Mouse (Mus musculus) frontal cortex, postnatal 10 days (tissue): ENCODE measurements around the gene Rassf5.

Experiments
- DNase-seq, 2 experiments: peaks; one replicate each; pipeline ENCODE4 v3.0.0; 2022; ENCODE audit warnings: low spot score in 2 of 2, mixed read lengths in 1 of 2

Rassf5 gene

GRCm38 (mm10) chr1:131208800-131209199, 36.3 kb downstream of the Rassf5 start:
- DNase-seq, result no peak

GRCm38 (mm10) chr1:131208081-131208480, 37.0 kb downstream of the Rassf5 start:
- no peak for DNase-seq

DNA sequence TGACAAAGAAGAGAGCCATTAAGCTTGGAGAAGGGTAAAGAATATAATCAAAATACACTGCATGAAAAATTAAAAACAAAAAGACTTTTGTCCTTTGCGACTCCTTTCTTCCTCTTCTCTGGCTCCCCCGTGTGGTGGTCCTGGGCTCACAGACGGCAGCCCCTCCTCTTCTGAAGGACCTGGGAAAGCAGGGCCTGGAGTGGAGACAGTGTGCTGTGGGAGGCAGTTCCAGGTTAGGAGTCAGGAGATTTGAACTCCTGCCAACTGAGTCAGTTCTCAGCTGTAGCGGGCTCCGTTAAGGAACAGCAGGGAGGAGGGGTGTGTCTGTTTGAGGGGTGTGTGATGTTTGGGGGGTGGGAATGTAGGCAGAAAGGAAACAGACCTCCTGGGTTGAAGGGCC, 37.5 kb downstream of the Rassf5 start:
- DNase-seq, result peak in 1 of 2 experiments; percentile 57

DNA sequence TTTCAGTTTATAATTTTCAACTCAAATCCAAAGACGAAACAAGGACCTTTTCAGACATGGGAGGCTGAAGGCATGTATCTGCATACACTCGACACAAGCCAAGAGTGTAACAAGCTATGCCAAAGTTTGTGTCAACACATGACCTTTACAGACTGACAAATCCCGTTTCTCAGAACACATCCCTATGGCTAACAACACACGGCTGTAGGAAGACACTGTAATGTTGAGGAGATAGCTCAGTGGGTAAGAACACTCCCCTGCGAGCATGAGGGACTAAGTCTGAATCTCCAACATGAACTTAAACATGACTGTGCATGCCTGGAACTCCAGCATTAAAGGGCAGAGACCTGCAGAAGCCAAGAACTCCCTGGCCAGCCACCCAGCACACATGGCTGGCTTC, 38.7 kb downstream of the Rassf5 start:
- DNase-seq, result no peak

DNA sequence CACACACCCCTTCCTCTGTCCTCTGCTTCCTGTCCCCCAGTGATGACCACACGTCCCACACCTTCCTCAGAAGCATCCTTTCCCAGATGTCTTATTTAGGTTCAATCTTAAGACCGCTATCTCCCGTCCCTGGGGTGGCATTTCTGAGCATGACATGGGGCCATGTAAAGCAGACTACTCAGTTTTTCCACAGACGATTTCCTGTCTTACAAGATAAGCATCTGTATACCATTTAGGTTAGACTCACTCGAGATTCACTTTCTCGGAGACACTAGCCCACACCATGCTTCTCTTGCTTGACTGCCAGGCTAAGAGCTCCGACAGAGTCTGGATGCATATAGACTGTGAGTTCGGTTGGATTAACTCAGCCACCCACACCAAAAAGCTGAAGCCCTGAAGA, 40.6 kb downstream of the Rassf5 start:
- DNase-seq, result no peak

DNA sequence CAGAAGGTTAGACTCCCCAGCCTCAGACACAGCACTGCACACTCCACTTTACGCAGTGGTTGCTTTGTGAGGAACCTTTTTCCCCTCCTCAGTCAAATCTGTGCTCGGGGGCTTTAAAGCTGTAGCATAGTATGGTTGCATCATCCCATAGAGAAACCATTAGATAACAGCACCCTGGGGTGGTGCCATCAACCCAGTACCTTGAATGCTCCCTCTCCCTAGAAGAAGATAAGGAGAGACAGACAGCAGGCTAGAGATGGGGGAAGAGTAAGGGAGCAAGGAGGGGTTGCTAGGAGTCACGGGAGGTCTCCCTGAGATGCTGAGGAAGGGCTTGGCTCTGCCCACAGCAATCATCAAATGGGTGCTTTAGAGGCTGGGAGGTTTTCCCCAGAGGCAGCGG, 43.7 kb downstream of the Rassf5 start:
- no peak for DNase-seq

- no peak for DNase-seq
Measured at GRCm38 (mm10) chr1:131200588-131200987, 44.5 kb downstream of the Rassf5 start.

GRCm38 (mm10) chr1:131199976-131200375, 45.1 kb downstream of the Rassf5 start:
- peak; percentile 44 to 65 for DNase-seq

DNA sequence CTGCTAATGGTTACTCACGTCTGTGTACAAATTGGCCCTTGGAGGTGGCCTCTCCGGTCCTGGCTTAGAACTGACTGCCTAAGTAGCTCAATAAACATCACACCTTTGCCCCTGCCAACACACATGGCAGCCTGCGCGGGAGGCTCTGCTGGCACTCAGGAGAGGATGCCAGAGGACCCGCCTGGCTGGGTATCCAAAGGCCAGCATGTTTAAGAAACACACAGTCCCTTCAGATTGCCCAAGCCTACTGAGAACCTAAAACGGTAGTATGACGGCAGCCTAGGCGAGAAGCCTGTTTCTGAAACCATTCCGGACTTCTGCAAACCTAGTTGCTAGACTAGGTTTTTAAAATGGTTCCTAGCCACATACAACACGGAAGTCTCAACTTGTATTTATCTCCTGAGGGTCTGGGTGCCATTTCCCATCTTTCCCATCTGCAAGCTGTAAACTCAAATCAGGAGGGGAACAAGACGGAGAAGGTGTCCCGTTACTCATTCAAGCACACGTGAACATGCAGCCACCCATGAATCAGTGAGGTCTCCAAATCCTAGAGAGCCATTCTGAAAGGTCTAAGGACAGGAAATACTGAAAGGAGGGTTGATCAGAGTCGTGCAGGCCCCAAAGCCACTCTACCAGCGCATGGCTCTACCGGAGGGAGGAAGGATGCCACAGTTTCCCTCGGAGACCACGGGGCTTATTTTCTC, 45.8 kb downstream of the Rassf5 start:
- DNase-seq, result no peak

DNA sequence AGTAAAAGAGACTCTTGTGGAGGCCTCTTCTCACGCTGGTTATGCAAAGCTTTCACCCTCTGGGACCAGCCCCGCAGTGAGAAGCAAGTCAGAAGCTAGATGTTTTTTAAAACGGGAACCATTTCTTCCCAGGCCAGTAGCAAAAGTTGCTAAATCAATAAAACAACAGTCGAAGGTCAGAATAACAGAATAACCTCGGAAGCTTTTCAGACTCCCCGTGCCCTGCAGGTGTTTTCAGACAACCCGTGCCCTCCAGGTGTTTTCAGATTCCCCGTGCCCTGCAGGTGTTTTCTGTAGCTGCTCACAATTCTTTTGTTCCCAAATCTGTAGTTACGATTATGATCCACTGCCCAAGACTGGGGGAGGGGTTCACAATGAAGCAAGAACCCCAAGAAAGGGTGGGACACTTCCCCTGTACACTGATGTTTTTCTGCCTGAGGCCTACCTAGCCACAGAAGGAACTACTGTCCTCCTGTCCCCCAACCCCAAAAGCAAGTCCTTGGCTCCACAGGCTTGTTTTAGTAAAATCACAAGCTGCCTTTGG, 46.6 kb downstream of the Rassf5 start:
- DNase-seq, result no peak

- no peak for DNase-seq
Measured at GRCm38 (mm10) chr1:131196107-131196506, 49.0 kb downstream of the Rassf5 start.

DNA sequence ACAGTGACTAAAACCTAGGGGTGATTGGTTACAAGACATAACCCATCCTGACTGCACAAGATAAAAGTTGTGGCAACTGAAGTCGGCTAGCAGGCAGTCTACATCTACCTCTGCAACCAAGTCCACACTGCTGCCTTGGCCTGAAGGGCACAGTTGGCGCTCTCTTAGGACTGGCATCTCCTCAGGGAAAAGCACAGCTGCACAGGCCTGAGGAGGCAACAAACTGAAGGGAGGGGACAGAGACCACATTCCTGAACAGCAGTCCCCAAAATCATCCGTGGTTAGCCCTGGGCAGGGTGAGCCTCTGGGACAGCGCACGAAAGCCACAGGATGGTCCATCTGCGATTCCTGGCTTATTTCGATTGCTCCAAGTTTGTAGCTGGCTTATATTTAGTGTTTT, 49.4 kb downstream of the Rassf5 start:
- no peak for DNase-seq

DNA sequence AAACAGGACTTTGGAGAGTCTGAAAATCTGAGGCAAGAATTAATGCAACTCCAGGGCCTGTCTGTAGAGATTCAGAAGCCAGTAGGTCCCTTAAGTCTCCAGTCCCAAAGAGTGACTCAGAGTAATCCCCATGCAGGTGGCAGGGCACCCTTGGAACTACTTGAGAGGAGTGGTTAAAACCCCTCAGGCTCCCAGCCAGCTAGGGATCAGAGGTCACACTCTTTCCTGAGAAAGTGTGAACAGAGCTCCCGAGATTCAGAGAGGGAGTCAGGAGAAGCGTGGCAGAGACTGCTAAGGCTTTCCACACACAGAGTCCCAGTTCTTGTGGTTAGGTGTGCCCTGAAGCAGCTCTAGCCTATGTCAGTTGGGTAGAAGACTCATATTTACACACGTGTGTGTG, 51.3 kb downstream of the Rassf5 start:
- no peak for DNase-seq

GRCm38 (mm10) chr1:131188655-131189054, 56.4 kb downstream of the Rassf5 start:
- DNase-seq, result no peak

- no peak for DNase-seq
Measured at GRCm38 (mm10) chr1:131187856-131188255, 57.2 kb downstream of the Rassf5 start.

- DNase-seq, result no peak
Measured at GRCm38 (mm10) chr1:131186995-131187394, 58.1 kb downstream of the Rassf5 start.

GRCm38 (mm10) chr1:131185821-131186506, 59.1 kb downstream of the Rassf5 start:
- DNase-seq, result no peak

DNA sequence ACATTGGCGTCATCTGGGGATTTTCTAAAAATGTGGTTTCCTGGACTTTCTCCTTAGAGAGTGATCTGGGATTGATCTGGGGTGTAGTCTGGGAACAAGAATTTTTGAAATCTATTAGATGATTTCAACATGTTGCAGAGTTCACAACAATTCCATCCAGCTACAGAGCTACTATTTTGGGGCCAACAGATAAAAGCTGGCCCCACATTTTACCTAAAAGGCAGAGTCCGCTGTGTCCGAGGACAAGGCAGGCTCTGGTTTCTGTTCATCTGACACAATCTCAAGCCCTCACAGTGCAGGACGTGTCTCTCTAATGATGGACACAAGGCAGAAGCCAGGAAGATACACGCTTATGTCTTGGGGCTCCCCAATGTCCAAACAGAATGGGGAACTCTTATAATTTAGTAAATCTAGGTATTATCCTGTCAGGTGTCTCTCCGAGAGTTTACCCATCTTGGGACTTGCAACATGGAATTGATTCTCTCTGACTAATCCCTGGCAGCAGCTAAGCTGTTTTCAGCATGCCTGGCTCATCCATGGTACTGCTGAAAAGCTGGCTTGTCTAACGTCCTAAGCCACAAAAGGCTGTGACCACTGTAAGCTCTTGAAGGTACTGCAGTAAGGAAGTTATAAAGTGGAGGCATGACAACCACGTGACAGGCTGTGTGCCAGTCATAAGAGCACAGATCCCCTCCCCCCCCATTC, 60.0 kb downstream of the Rassf5 start:
- no peak for DNase-seq

GRCm38 (mm10) chr1:131184253-131184955, 60.7 kb downstream of the Rassf5 start:
- DNase-seq, result no peak

GRCm38 (mm10) chr1:131183201-131183600, 61.9 kb downstream of the Rassf5 start:
- DNase-seq, result no peak

DNA sequence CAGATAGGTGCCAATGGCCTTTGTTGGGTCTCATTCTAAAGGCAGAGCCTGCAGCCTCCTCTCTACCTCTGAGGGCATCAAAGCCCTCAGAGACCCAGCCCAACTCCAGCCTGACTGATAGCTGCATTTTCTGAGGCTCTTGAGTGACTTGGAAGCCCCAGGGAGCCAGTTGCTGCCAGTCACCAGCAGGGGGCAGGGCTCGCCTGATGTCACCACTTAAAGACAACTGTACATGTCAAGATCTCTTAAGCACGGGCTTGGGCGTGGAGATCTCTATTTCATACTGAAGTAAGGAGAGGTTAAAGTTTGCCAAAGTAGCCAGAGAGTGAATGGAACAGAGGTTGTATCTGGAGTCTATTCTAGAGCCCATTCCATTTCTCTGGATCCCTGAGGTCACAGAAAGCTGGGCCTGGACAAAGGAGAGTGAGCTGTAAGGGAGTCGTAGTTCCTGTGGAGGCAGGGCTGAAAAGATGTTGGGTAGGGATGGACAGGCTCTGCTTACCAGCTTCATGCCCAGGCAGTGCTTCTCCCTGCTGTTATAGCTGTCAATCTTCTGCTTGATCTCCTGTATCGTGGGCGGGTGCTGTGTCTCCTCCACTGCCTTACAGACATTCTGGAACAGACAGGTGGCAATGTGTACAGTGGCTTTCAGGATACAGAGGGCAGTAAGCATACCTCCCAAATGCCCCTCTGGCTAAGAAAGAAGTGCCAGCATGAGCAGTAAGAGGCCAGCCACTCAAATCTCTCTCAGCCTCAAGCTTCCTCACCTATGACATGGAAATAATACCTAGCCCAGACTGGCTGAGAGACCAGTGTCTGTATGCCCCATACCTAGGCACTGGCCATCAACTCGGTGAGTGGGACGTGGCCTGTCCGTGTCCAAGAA, 63.2 kb downstream of the Rassf5 start:
- DNase-seq, result peak; percentile 52 to 76
